Mouse (Mus musculus): ENCODE data around the gene Wdr82. TPM values are rescaled to one million over a fixed set of nuclear protein-coding genes. Genes with fewer than 3 reads are reported as not detected.

Gene Wdr82
- polyA plus RNA-seq, 1 experiment: 95.4 TPM

- TF ChIP-seq POLR2A (IDR thresholded peaks at IDR 0.05; ENCODE audit: extremely low read depth, insufficient read depth, low read length) (no peak), CTCF (IDR thresholded peaks at IDR 0.05; ENCODE audit: extremely low read depth, insufficient read depth, low read length) (no peak)
- Histone ChIP-seq H3K4me1 (ENCODE audit: control insufficient read depth, insufficient read depth, low read length) (peaks cover 4% of the 10 kb centered on the region), H3K27ac (ENCODE audit: insufficient read depth, low read length) (no peak overlapping the region), H3K4me3 (ENCODE audit: insufficient read depth, low read length) (no peak overlapping the region)
These were observed 41.9 kb downstream of the Wdr82 start for GRCm38 (mm10) chr9:106212594-106212981.

- H3K4me1 ChIP-seq (ENCODE audit: control insufficient read depth, insufficient read depth, low read length): no peaks in the 10 kb centered on the region
- no peak overlapping the region for H3K27ac ChIP-seq (ENCODE audit: insufficient read depth, low read length)
- TF ChIP-seq POLR2A (IDR thresholded peaks at IDR 0.05; ENCODE audit: extremely low read depth, insufficient read depth, low read length): no peak
- no peak for TF ChIP-seq CTCF (IDR thresholded peaks at IDR 0.05; ENCODE audit: extremely low read depth, insufficient read depth, low read length)
- no peak overlapping the region for H3K4me3 ChIP-seq (ENCODE audit: insufficient read depth, low read length)
These were observed 44.8 kb downstream of the Wdr82 start for GRCm38 (mm10) chr9:106215341-106216125.

GRCm38 (mm10) chr9:106216971-106217370 lies 46.2 kb downstream of the Wdr82 start:
- H3K4me3 ChIP-seq (ENCODE audit: insufficient read depth, low read length): no peak overlapping the region
- no peak overlapping the region for H3K27ac ChIP-seq (ENCODE audit: insufficient read depth, low read length)
- H3K4me1 ChIP-seq (ENCODE audit: control insufficient read depth, insufficient read depth, low read length): no peaks in the 10 kb centered on the region
- TF ChIP-seq POLR2A (IDR thresholded peaks at IDR 0.05; ENCODE audit: extremely low read depth, insufficient read depth, low read length) (no peak), CTCF (IDR thresholded peaks at IDR 0.05; ENCODE audit: extremely low read depth, insufficient read depth, low read length) (no peak)

GRCm38 (mm10) chr9:106220894-106221523 lies 50.3 kb downstream of the Wdr82 start:
- TF ChIP-seq CTCF (IDR thresholded peaks at IDR 0.05; ENCODE audit: extremely low read depth, insufficient read depth, low read length) (no peak), POLR2A (IDR thresholded peaks at IDR 0.05; ENCODE audit: extremely low read depth, insufficient read depth, low read length) (no peak)
- H3K4me1 ChIP-seq (ENCODE audit: control insufficient read depth, insufficient read depth, low read length): 0 out of 2 replicates have a peak, but pooled peaks cover 2% of the 10 kb centered on the region
- no peak overlapping the region for H3K4me3 ChIP-seq (ENCODE audit: insufficient read depth, low read length)
- no peak overlapping the region for H3K27ac ChIP-seq (ENCODE audit: insufficient read depth, low read length)

GRCm38 (mm10) chr9:106222261-106222851 lies 51.6 kb downstream of the Wdr82 start, which contains the start of gene Tlr9:
TSS of gene Tlr9 (plus strand) at chr9:106222598.
- TF ChIP-seq CTCF (IDR thresholded peaks at IDR 0.05; ENCODE audit: extremely low read depth, insufficient read depth, low read length) (no peak), POLR2A (IDR thresholded peaks at IDR 0.05; ENCODE audit: extremely low read depth, insufficient read depth, low read length) (no peak)
- Histone ChIP-seq H3K4me1 (ENCODE audit: control insufficient read depth, insufficient read depth, low read length) (0 out of 2 replicates have a peak, but pooled peaks cover 2% of the 10 kb centered on the region), H3K4me3 (ENCODE audit: insufficient read depth, low read length) (no peak within 1 kb of the TSS), H3K27ac (ENCODE audit: insufficient read depth, low read length) (no peak within 1 kb of the TSS)

GRCm38 (mm10) chr9:106222994-106223393 lies 52.3 kb downstream of the Wdr82 start:
- H3K4me3 ChIP-seq (ENCODE audit: insufficient read depth, low read length): no peak overlapping the region
- no peak overlapping the region for H3K27ac ChIP-seq (ENCODE audit: insufficient read depth, low read length)
- 0 out of 2 replicates have a peak, but pooled peaks cover 2% of the 10 kb centered on the region for H3K4me1 ChIP-seq (ENCODE audit: control insufficient read depth, insufficient read depth, low read length)
- no peak for TF ChIP-seq CTCF (IDR thresholded peaks at IDR 0.05; ENCODE audit: extremely low read depth, insufficient read depth, low read length)
- TF ChIP-seq POLR2A (IDR thresholded peaks at IDR 0.05; ENCODE audit: extremely low read depth, insufficient read depth, low read length): no peak

GRCm38 (mm10) chr9:106225469-106226150 lies 54.9 kb downstream of the Wdr82 start:
- H3K27ac ChIP-seq (ENCODE audit: insufficient read depth, low read length): no peak overlapping the region
- peak overlapping the region; percentile 23; the same call in 1 of the 2 replicates for H3K4me3 ChIP-seq (ENCODE audit: insufficient read depth, low read length)
- TF ChIP-seq CTCF (IDR thresholded peaks at IDR 0.05; ENCODE audit: extremely low read depth, insufficient read depth, low read length): no peak
- TF ChIP-seq POLR2A (IDR thresholded peaks at IDR 0.05; ENCODE audit: extremely low read depth, insufficient read depth, low read length): no peak
- 0 out of 2 replicates have a peak, but pooled peaks cover 2% of the 10 kb centered on the region for H3K4me1 ChIP-seq (ENCODE audit: control insufficient read depth, insufficient read depth, low read length)

GRCm38 (mm10) chr9:106226151-106226682 lies 55.5 kb downstream of the Wdr82 start:
- Histone ChIP-seq H3K4me1 (ENCODE audit: control insufficient read depth, insufficient read depth, low read length) (0 out of 2 replicates have a peak, but pooled peaks cover 3% of the 10 kb centered on the region), H3K27ac (ENCODE audit: insufficient read depth, low read length) (no peak overlapping the region), H3K4me3 (ENCODE audit: insufficient read depth, low read length) (peak overlapping the region; percentile 23)
- TF ChIP-seq POLR2A (IDR thresholded peaks at IDR 0.05; ENCODE audit: extremely low read depth, insufficient read depth, low read length) (0 out of 2 replicates have a peak, but pooled peaks have one; percentile 32), CTCF (IDR thresholded peaks at IDR 0.05; ENCODE audit: extremely low read depth, insufficient read depth, low read length) (no peak)
